Mouse (Mus musculus) midbrain, embryonic 14.5 days (tissue): ENCODE results near the gene Gm26602. TPM values are rescaled to one million over a fixed set of nuclear protein-coding genes. Genes with fewer than 3 reads are reported as not detected.

Source experiments
- ATAC-seq: fragments of 200-750 bp; cut with Nextera tagmentation; 2 replicates; pipeline ENCODE4 v1.8.0; 2017; ENCODE audit warnings: moderate number of reproducible peaks, moderate library complexity; ENCODE audit not compliant: low FRiP score, low TSS enrichment
- DNase-seq: peaks from one replicate; pipeline ENCODE4 v3.0.0-alpha.2; 2015
- H3K27ac ChIP-seq: fragments of 300-500 bp; sonication (generic); replicated peaks from 2 replicates; pipeline ENCODE4 v1.5.1; 2014; ENCODE audit warnings: mild to moderate bottlenecking, low read depth, low read length, moderate library complexity
- H3K27me3 ChIP-seq: fragments of 300-500 bp; sonication (generic); 2 replicates; pipeline ENCODE4 v1.6.1; 2014; ENCODE audit warnings: low read length, control low read depth, mixed read lengths; ENCODE audit not compliant: control insufficient read depth, insufficient read depth
- H3K36me3 ChIP-seq: fragments of 300-500 bp; sonication (generic); 2 replicates; pipeline ENCODE4 v1.6.1; 2014; ENCODE audit warnings: low read length, control low read depth; ENCODE audit not compliant: control insufficient read depth, insufficient read depth
- H3K4me1 ChIP-seq: fragments of 300-500 bp; sonication (generic); 2 replicates; pipeline ENCODE4 v1.6.1; 2014; ENCODE audit warnings: mild to moderate bottlenecking, antibody characterized with exemption, low read length, control low read depth; ENCODE audit not compliant: control insufficient read depth, insufficient read depth
- H3K4me2 ChIP-seq: fragments of 300-500 bp; sonication (generic); 2 replicates; pipeline ENCODE4 v1.6.1; 2014; ENCODE audit warnings: mild to moderate bottlenecking, low read length, moderate library complexity
- H3K4me3 ChIP-seq: fragments of 300-500 bp; sonication (generic); replicated peaks from 2 replicates; pipeline ENCODE4 v1.5.1; 2014; ENCODE audit warnings: low read depth, low read length
- H3K9ac ChIP-seq: fragments of 300-500 bp; sonication (generic); replicated peaks from 2 replicates; pipeline ENCODE4 v1.6.1; 2014; ENCODE audit warnings: mild to moderate bottlenecking, low read length, moderate library complexity
- H3K9me3 ChIP-seq: fragments of 300-500 bp; sonication (generic); 2 replicates; pipeline ENCODE4 v1.6.1; 2016; ENCODE audit warnings: low read length, control low read depth, mixed read lengths; ENCODE audit not compliant: control insufficient read depth
- WGBS: fragments of 180-500 bp; shearing (Covaris S2); extraction: QIAGEN DNeasy Blood & Tissue Kit; methylation state at CpG from one replicate; pipeline ENCODE4 v1.1.7; 2014; 5-methylcytosine and 5-hydroxymethylcytosine counted together
- polyA plus RNA-seq: library from polyadenylated mRNA; unstranded; fragments of >200 nt; fragmentation: Nextera tagmentation; extraction: Ambion mirVana; gene quantifications from 2 replicates; pipeline ENCODE4 v1.2.1, GENCODE M21; 2014

Gm26602 gene
- polyA plus RNA-seq, 1 experiment from 2014 or later: 8.6 TPM

GRCm38 (mm10) chr10:79871845-79872244 is 38.8 kb upstream of the Gm26602 start:
- WGBS: 89% methylated on average over 8 of the region's 8 CpGs
- peaks cover 28% of the 10 kb centered on the region for H3K4me1 ChIP-seq
- H3K9ac ChIP-seq: no peak overlapping the region

GRCm38 (mm10) chr10:79872862-79873261 is 37.8 kb upstream of the Gm26602 start:
- WGBS: 32% methylated on average over 3 of the region's 3 CpGs
- H3K4me1 ChIP-seq: peaks cover 28% of the 10 kb centered on the region
- H3K4me3 ChIP-seq: peak overlapping the region; percentile 89
- no peaks in the 10 kb centered on the region for H3K27me3 ChIP-seq
- peak overlapping the region; percentile 97 for H3K27ac ChIP-seq
- H3K9ac ChIP-seq: peak overlapping the region; percentile 94
- H3K9me3 ChIP-seq: no peaks in the 10 kb centered on the region
- peak; percentile 4; the same call in 1 of the 2 replicates for ATAC-seq
- DNase-seq: no peak
- H3K36me3 ChIP-seq: peaks cover 26% of the 10 kb centered on the region
- H3K4me2 ChIP-seq: peak overlapping the region; percentile 97

More at GRCm38 (mm10) chr10:79871845-79872244, 38.8 kb upstream of the Gm26602 start:
- H3K27me3 ChIP-seq: no peaks in the 10 kb centered on the region
- DNase-seq (no peak), ATAC-seq (no peak)
- H3K9me3 ChIP-seq: no peaks in the 10 kb centered on the region
- no peak overlapping the region for H3K27ac ChIP-seq
- H3K4me2 ChIP-seq: peak overlapping the region; percentile 97
- H3K36me3 ChIP-seq: peaks cover 34% of the 10 kb centered on the region
- peak overlapping the region; percentile 89; the same call in 1 of the 2 replicates for H3K4me3 ChIP-seq

GRCm38 (mm10) chr10:79873313-79873712 is 37.3 kb upstream of the Gm26602 start:
- Histone ChIP-seq H3K9ac (peak overlapping the region; percentile 94), H3K36me3 (peaks cover 26% of the 10 kb centered on the region), H3K9me3 (no peaks in the 10 kb centered on the region), H3K4me2 (peak overlapping the region; percentile 97), H3K4me3 (peak overlapping the region; percentile 89), H3K27ac (peak overlapping the region; percentile 97), H3K27me3 (no peaks in the 10 kb centered on the region), H3K4me1 (peaks cover 28% of the 10 kb centered on the region)
- WGBS: 2% methylated on average over 6 of the region's 6 CpGs
- DNase-seq (peak; percentile 55), ATAC-seq (no peak)

- H3K27me3 ChIP-seq: no peaks in the 10 kb centered on the region
- H3K4me1 ChIP-seq: peaks cover 28% of the 10 kb centered on the region
- H3K27ac ChIP-seq: peak overlapping the region; percentile 97
- peak overlapping the region; percentile 94 for H3K9ac ChIP-seq
- DNase-seq (no peak), ATAC-seq (no peak)
- peak overlapping the region; percentile 97 for H3K4me2 ChIP-seq
- no peaks in the 10 kb centered on the region for H3K9me3 ChIP-seq
- H3K4me3 ChIP-seq: peak overlapping the region; percentile 89
- H3K36me3 ChIP-seq: peaks cover 26% of the 10 kb centered on the region
- under 1% methylated on average over 26 of the region's 26 CpGs for WGBS
Measured at GRCm38 (mm10) chr10:79873715-79874289, 36.9 kb upstream of the Gm26602 start.

- peaks cover 22% of the 10 kb centered on the region for H3K36me3 ChIP-seq
- peak within 1 kb of the TSS; percentile 97 for H3K27ac ChIP-seq
- peaks cover 24% of the 10 kb centered on the region for H3K4me1 ChIP-seq
- H3K9ac ChIP-seq: peak within 1 kb of the TSS; percentile 94
- peak; percentile 95 for DNase-seq
- peak; percentile 88 for ATAC-seq
- under 1% methylated on average over 57 of the region's 57 CpGs for WGBS
- no peaks in the 10 kb centered on the region for H3K9me3 ChIP-seq
- no peaks in the 10 kb centered on the region for H3K27me3 ChIP-seq
- H3K4me2 ChIP-seq: peak within 1 kb of the TSS; percentile 97
- H3K4me3 ChIP-seq: peak within 1 kb of the TSS; percentile 89
Measured at GRCm38 (mm10) chr10:79874290-79874862, 36.3 kb upstream of the Gm26602 start, which contains the start of the genes Prtn3 and Plppr3. TSS of gene Prtn3 (plus strand) at chr10:79874476. TSS of gene Plppr3 (minus strand) at chr10:79874634.

- H3K36me3 ChIP-seq: no peaks in the 10 kb centered on the region
- H3K9me3 ChIP-seq: no peaks in the 10 kb centered on the region
- H3K4me2 ChIP-seq: no peak overlapping the region
- H3K27me3 ChIP-seq: no peaks in the 10 kb centered on the region
- 55% methylated on average over 1 of the region's 1 CpGs for WGBS
- DNase-seq (no peak), ATAC-seq (no peak)
- no peak overlapping the region for H3K27ac ChIP-seq
- peaks cover 15% of the 10 kb centered on the region for H3K4me1 ChIP-seq
- H3K9ac ChIP-seq: no peak overlapping the region
- H3K4me3 ChIP-seq: no peak overlapping the region
Measured at GRCm38 (mm10) chr10:79877174-79877573, 33.5 kb upstream of the Gm26602 start.

GRCm38 (mm10) chr10:79877757-79878156 is 32.9 kb upstream of the Gm26602 start:
- Histone ChIP-seq H3K27ac (no peak overlapping the region), H3K4me2 (no peak overlapping the region), H3K36me3 (no peaks in the 10 kb centered on the region), H3K4me3 (no peak overlapping the region), H3K9me3 (no peaks in the 10 kb centered on the region), H3K4me1 (peaks cover 11% of the 10 kb centered on the region), H3K27me3 (no peaks in the 10 kb centered on the region), H3K9ac (no peak overlapping the region)
- ATAC-seq (no peak), DNase-seq (no peak)
- WGBS: 26% methylated on average over 12 of the region's 12 CpGs

GRCm38 (mm10) chr10:79879527-79879926 is 31.1 kb upstream of the Gm26602 start:
- ATAC-seq (no peak), DNase-seq (no peak)
- Histone ChIP-seq H3K4me1 (peaks cover 7% of the 10 kb centered on the region), H3K4me2 (no peak overlapping the region), H3K36me3 (no peaks in the 10 kb centered on the region), H3K27ac (no peak overlapping the region), H3K27me3 (no peaks in the 10 kb centered on the region; the same call in 1 of the 2 replicates), H3K9me3 (no peaks in the 10 kb centered on the region), H3K4me3 (no peak overlapping the region), H3K9ac (no peak overlapping the region)
- WGBS: 60% methylated on average over 3 of the region's 3 CpGs

- H3K36me3 ChIP-seq: no peaks in the 10 kb centered on the region
- 16% methylated on average over 9 of the region's 9 CpGs for WGBS
- H3K27ac ChIP-seq: no peak overlapping the region
- no peak for DNase-seq
- H3K9ac ChIP-seq: no peak overlapping the region
- no peak overlapping the region for H3K4me2 ChIP-seq
- no peaks in the 10 kb centered on the region for H3K4me1 ChIP-seq
- H3K4me3 ChIP-seq: no peak overlapping the region
- no peaks in the 10 kb centered on the region; the same call in 1 of the 2 replicates for H3K27me3 ChIP-seq
- ATAC-seq: no peak
- no peaks in the 10 kb centered on the region for H3K9me3 ChIP-seq
Measured at GRCm38 (mm10) chr10:79880721-79881120, 29.9 kb upstream of the Gm26602 start.
